Mouse (Mus musculus): ENCODE measurements at regions not wholly inside any gene's neighbourhood (a gene's known extent, or its start where the extent isn't known, plus 50 kb on each side); places are given as distances from the start of the nearest gene placed in this dataset.

GRCm38 (mm10) chr7:117259674-117260294 is 121.0 kb upstream of the Xylt1 start:
- Histone ChIP-seq H3K36me3 (no peaks in the 10 kb centered on the region), H3K4me3 (no peak overlapping the region), H3K9ac (replicated peaks) (no peak overlapping the region), H3K27ac (replicated peaks) (no peak overlapping the region), H3K4me2 (replicated peaks) (no peak overlapping the region), H3K4me1 (0 out of 2 replicates have a peak, but pooled peaks cover 3% of the 10 kb centered on the region), H3K27me3 (no peaks in the 10 kb centered on the region), H3K9me3 (no peaks in the 10 kb centered on the region)
- 61% methylated on average over 6 of the region's 6 CpGs for WGBS
- ATAC-seq (replicated peaks) = no peak

GRCm38 (mm10) chr7:117260596-117260995 is 120.2 kb upstream of the Xylt1 start:
- Histone ChIP-seq H3K4me2 (replicated peaks) (no peak overlapping the region), H3K9me3 (no peaks in the 10 kb centered on the region), H3K27ac (replicated peaks) (no peak overlapping the region), H3K4me1 (0 out of 2 replicates have a peak, but pooled peaks cover 3% of the 10 kb centered on the region), H3K36me3 (no peaks in the 10 kb centered on the region), H3K4me3 (no peak overlapping the region), H3K9ac (replicated peaks) (no peak overlapping the region), H3K27me3 (no peaks in the 10 kb centered on the region)
- no peak for ATAC-seq (replicated peaks)
- 62% methylated on average over 3 of the region's 3 CpGs for WGBS

GRCm38 (mm10) chr7:117263126-117263525 is 117.7 kb upstream of the Xylt1 start:
- WGBS = 67% methylated on average over 12 of the region's 12 CpGs
- H3K27ac ChIP-seq (replicated peaks) = no peak overlapping the region
- peaks cover 5% of the 10 kb centered on the region; the same call in 1 of the 2 replicates for H3K4me1 ChIP-seq
- H3K4me3 ChIP-seq = no peak overlapping the region
- H3K4me2 ChIP-seq (replicated peaks) = no peak overlapping the region
- no peaks in the 10 kb centered on the region for H3K9me3 ChIP-seq
- H3K27me3 ChIP-seq = no peaks in the 10 kb centered on the region
- no peak overlapping the region for H3K9ac ChIP-seq (replicated peaks)
- no peak for ATAC-seq (replicated peaks)
- H3K36me3 ChIP-seq = no peaks in the 10 kb centered on the region

- ATAC-seq (replicated peaks) = no peak
- Histone ChIP-seq H3K4me3 (no peak overlapping the region), H3K4me2 (replicated peaks) (no peak overlapping the region), H3K9me3 (no peaks in the 10 kb centered on the region), H3K4me1 (peaks cover 7% of the 10 kb centered on the region; the same call in 1 of the 2 replicates), H3K36me3 (no peaks in the 10 kb centered on the region), H3K27me3 (no peaks in the 10 kb centered on the region), H3K9ac (replicated peaks) (no peak overlapping the region), H3K27ac (replicated peaks) (no peak overlapping the region)
- 94% methylated on average over 6 of the region's 6 CpGs for WGBS
Measured at GRCm38 (mm10) chr7:117264341-117264740, 116.4 kb upstream of the Xylt1 start.

GRCm38 (mm10) chr7:117268096-117268495 is 112.7 kb upstream of the Xylt1 start:
- H3K4me1 ChIP-seq = peaks cover 14% of the 10 kb centered on the region
- WGBS = 72% methylated on average over 7 of the region's 7 CpGs
- H3K36me3 ChIP-seq = no peaks in the 10 kb centered on the region
- H3K9me3 ChIP-seq = no peaks in the 10 kb centered on the region
- no peak overlapping the region for H3K4me3 ChIP-seq
- ATAC-seq (replicated peaks) = no peak
- no peak overlapping the region for H3K27ac ChIP-seq (replicated peaks)
- H3K27me3 ChIP-seq = no peaks in the 10 kb centered on the region
- no peak overlapping the region for H3K4me2 ChIP-seq (replicated peaks)
- no peak overlapping the region for H3K9ac ChIP-seq (replicated peaks)

- Histone ChIP-seq H3K9me3 (no peaks in the 10 kb centered on the region), H3K4me2 (replicated peaks) (no peak overlapping the region), H3K4me1 (peaks cover 14% of the 10 kb centered on the region), H3K36me3 (no peaks in the 10 kb centered on the region), H3K27ac (replicated peaks) (0 out of 2 replicates have a peak overlapping the region, but pooled peaks have one; percentile 3), H3K4me3 (no peak overlapping the region), H3K27me3 (no peaks in the 10 kb centered on the region), H3K9ac (replicated peaks) (no peak overlapping the region)
- peak; percentile 66; the same call in 1 of the 2 replicates for ATAC-seq (replicated peaks)
- 45% methylated on average over 10 of the region's 10 CpGs for WGBS
Measured at GRCm38 (mm10) chr7:117269263-117269897, 111.4 kb upstream of the Xylt1 start.

GRCm38 (mm10) chr7:117278388-117278961 is 102.3 kb upstream of the Xylt1 start:
- H3K4me1 ChIP-seq = no peaks in the 10 kb centered on the region
- no peaks in the 10 kb centered on the region for H3K27me3 ChIP-seq
- no peak overlapping the region for H3K4me2 ChIP-seq (replicated peaks)
- H3K27ac ChIP-seq (replicated peaks) = no peak overlapping the region
- no peaks in the 10 kb centered on the region for H3K36me3 ChIP-seq
- 69% methylated on average over 6 of the region's 6 CpGs for WGBS
- H3K9me3 ChIP-seq = no peaks in the 10 kb centered on the region
- no peak for ATAC-seq (replicated peaks)
- H3K4me3 ChIP-seq = no peak overlapping the region
- no peak overlapping the region for H3K9ac ChIP-seq (replicated peaks)

GRCm38 (mm10) chr7:117282194-117282593 is 98.6 kb upstream of the Xylt1 start:
- no peak for ATAC-seq (replicated peaks)
- no peak overlapping the region for H3K4me2 ChIP-seq (replicated peaks)
- no peaks in the 10 kb centered on the region for H3K9me3 ChIP-seq
- no peaks in the 10 kb centered on the region for H3K36me3 ChIP-seq
- no peaks in the 10 kb centered on the region for H3K27me3 ChIP-seq
- H3K4me3 ChIP-seq = no peak overlapping the region
- no peak overlapping the region for H3K9ac ChIP-seq (replicated peaks)
- no peak overlapping the region for H3K27ac ChIP-seq (replicated peaks)
- 0 out of 2 replicates have a peak, but pooled peaks cover 3% of the 10 kb centered on the region for H3K4me1 ChIP-seq
- 87% methylated on average over 1 of the region's 1 CpGs for WGBS

- WGBS = 68% methylated on average over 3 of the region's 3 CpGs
- H3K4me2 ChIP-seq (replicated peaks) = no peak overlapping the region
Measured at GRCm38 (mm10) chr7:117285206-117285605, 95.6 kb upstream of the Xylt1 start.

GRCm38 (mm10) chr7:117285985-117286384 is 94.8 kb upstream of the Xylt1 start:
- Histone ChIP-seq H3K27me3 (no peaks in the 10 kb centered on the region), H3K36me3 (no peaks in the 10 kb centered on the region), H3K4me2 (replicated peaks) (no peak overlapping the region), H3K4me1 (0 out of 2 replicates have a peak, but pooled peaks cover 3% of the 10 kb centered on the region), H3K27ac (replicated peaks) (no peak overlapping the region), H3K9me3 (no peaks in the 10 kb centered on the region), H3K9ac (replicated peaks) (no peak overlapping the region), H3K4me3 (no peak overlapping the region)
- WGBS = 87% methylated on average over 5 of the region's 5 CpGs
- ATAC-seq (replicated peaks) = no peak

More at GRCm38 (mm10) chr7:117285206-117285605, 95.6 kb upstream of the Xylt1 start:
- Histone ChIP-seq H3K9me3 (no peaks in the 10 kb centered on the region), H3K27me3 (no peaks in the 10 kb centered on the region), H3K4me3 (no peak overlapping the region), H3K27ac (replicated peaks) (0 out of 2 replicates have a peak overlapping the region, but pooled peaks have one; percentile 21), H3K9ac (replicated peaks) (no peak overlapping the region), H3K36me3 (no peaks in the 10 kb centered on the region), H3K4me1 (0 out of 2 replicates have a peak, but pooled peaks cover 3% of the 10 kb centered on the region)
- ATAC-seq (replicated peaks) = no peak

- Histone ChIP-seq H3K4me2 (replicated peaks) (no peak overlapping the region), H3K27me3 (no peaks in the 10 kb centered on the region), H3K4me3 (no peak overlapping the region), H3K9me3 (no peaks in the 10 kb centered on the region), H3K27ac (replicated peaks) (no peak overlapping the region), H3K9ac (replicated peaks) (no peak overlapping the region), H3K36me3 (no peaks in the 10 kb centered on the region), H3K4me1 (no peaks in the 10 kb centered on the region)
- ATAC-seq (replicated peaks) = no peak
- 35% methylated on average over 2 of the region's 2 CpGs for WGBS
Measured at GRCm38 (mm10) chr7:117303705-117304104, 77.1 kb upstream of the Xylt1 start.

GRCm38 (mm10) chr7:117310586-117311200 is 70.1 kb upstream of the Xylt1 start:
- Histone ChIP-seq H3K36me3 (no peaks in the 10 kb centered on the region), H3K4me3 (no peak overlapping the region), H3K4me1 (peaks cover 4% of the 10 kb centered on the region; the same call in 1 of the 2 replicates), H3K27ac (replicated peaks) (no peak overlapping the region), H3K9ac (replicated peaks) (no peak overlapping the region), H3K27me3 (no peaks in the 10 kb centered on the region), H3K9me3 (no peaks in the 10 kb centered on the region), H3K4me2 (replicated peaks) (no peak overlapping the region)
- 91% methylated on average over 2 of the region's 2 CpGs for WGBS
- no peak for ATAC-seq (replicated peaks)
